Mouse (Mus musculus): ENCODE measurements around the gene Cdc25b. TPM values are rescaled to one million over a fixed set of nuclear protein-coding genes. Genes with fewer than 3 reads are reported as not detected.
"Not testable (repeated sequence)": the region's sequence is repeated elsewhere in the genome, so short reads cannot be mapped to it uniquely, and the experiment has no call there.

The Cdc25b gene
- polyA plus RNA-seq, 1 experiment from 2014 or later: 79.3 TPM

- WGBS: 76% methylated on average over 1 of the region's 1 CpGs
- H3K27ac ChIP-seq: no peak overlapping the region
- no peaks in the 10 kb centered on the region for H3K27me3 ChIP-seq (ENCODE audit: poor library complexity, severe bottlenecking)
- H3K36me3 ChIP-seq (replicated peaks): no peaks in the 10 kb centered on the region
- H3K4me3 ChIP-seq: no peak overlapping the region
- DNase-seq (ENCODE audit: extremely low spot score, low spot score): no peak
- no peaks in the 10 kb centered on the region for H3K4me1 ChIP-seq
- no peaks in the 10 kb centered on the region for H3K9me3 ChIP-seq
These were observed 36.8 kb downstream of the Cdc25b start for GRCm38 (mm10) chr2:131223569-131223968.

DNA sequence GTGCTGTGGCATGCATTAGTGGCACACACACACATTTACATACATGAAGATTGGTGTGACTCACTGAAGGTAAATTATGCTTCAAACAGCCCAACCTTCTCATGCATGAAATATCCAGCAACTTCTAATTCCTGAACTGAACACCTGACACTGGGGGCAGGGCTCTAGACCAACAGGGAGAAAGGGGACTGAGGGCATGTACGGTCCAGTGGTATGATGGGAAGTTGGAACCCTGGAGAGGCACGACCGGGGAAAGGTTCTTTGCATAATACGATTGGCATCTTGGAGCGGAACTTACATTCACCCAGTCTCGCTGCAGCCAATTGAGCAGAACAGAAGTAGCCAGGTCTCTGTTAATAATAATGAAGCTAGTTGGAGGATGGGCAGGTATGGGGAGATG is 38.4 kb downstream of the Cdc25b start:
- no peaks in the 10 kb centered on the region for H3K4me1 ChIP-seq
- no peaks in the 10 kb centered on the region for H3K36me3 ChIP-seq (replicated peaks)
- no peak for DNase-seq (ENCODE audit: extremely low spot score, low spot score)
- no peaks in the 10 kb centered on the region for H3K27me3 ChIP-seq (ENCODE audit: poor library complexity, severe bottlenecking)
- no peaks in the 10 kb centered on the region for H3K9me3 ChIP-seq
- 88% methylated on average over 6 of the region's 6 CpGs for WGBS
- H3K27ac ChIP-seq: no peak overlapping the region
- no peak overlapping the region for H3K4me3 ChIP-seq

GRCm38 (mm10) chr2:131226669-131227068 is 39.9 kb downstream of the Cdc25b start:
- H3K9me3 ChIP-seq; DNase-seq (ENCODE audit: extremely low spot score, low spot score); H3K4me3 ChIP-seq; H3K36me3 ChIP-seq (replicated peaks); H3K27me3 ChIP-seq (ENCODE audit: poor library complexity, severe bottlenecking); H3K4me1 ChIP-seq; H3K27ac ChIP-seq: not testable (repeated sequence)
- WGBS: 89% methylated on average over 2 of the region's 2 CpGs

GRCm38 (mm10) chr2:131227243-131227642 is 40.5 kb downstream of the Cdc25b start:
- Histone ChIP-seq H3K4me3 (no peak overlapping the region), H3K27me3 (ENCODE audit: poor library complexity, severe bottlenecking) (no peaks in the 10 kb centered on the region), H3K9me3 (no peaks in the 10 kb centered on the region), H3K27ac (no peak overlapping the region), H3K36me3 (replicated peaks) (no peaks in the 10 kb centered on the region), H3K4me1 (no peaks in the 10 kb centered on the region)
- DNase-seq (ENCODE audit: extremely low spot score, low spot score): no peak
- 91% methylated on average over 3 of the region's 3 CpGs for WGBS

- Histone ChIP-seq H3K27ac (no peak overlapping the region), H3K36me3 (replicated peaks) (peaks cover 14% of the 10 kb centered on the region; the same call in 1 of the 2 replicates), H3K4me3 (no peak overlapping the region), H3K4me1 (peaks cover 35% of the 10 kb centered on the region), H3K27me3 (ENCODE audit: poor library complexity, severe bottlenecking) (no peaks in the 10 kb centered on the region), H3K9me3 (no peaks in the 10 kb centered on the region)
- no peak for DNase-seq (ENCODE audit: extremely low spot score, low spot score)
- 84% methylated on average over 2 of the region's 2 CpGs for WGBS
These were observed 45.8 kb downstream of the Cdc25b start for GRCm38 (mm10) chr2:131232558-131232957.

DNA sequence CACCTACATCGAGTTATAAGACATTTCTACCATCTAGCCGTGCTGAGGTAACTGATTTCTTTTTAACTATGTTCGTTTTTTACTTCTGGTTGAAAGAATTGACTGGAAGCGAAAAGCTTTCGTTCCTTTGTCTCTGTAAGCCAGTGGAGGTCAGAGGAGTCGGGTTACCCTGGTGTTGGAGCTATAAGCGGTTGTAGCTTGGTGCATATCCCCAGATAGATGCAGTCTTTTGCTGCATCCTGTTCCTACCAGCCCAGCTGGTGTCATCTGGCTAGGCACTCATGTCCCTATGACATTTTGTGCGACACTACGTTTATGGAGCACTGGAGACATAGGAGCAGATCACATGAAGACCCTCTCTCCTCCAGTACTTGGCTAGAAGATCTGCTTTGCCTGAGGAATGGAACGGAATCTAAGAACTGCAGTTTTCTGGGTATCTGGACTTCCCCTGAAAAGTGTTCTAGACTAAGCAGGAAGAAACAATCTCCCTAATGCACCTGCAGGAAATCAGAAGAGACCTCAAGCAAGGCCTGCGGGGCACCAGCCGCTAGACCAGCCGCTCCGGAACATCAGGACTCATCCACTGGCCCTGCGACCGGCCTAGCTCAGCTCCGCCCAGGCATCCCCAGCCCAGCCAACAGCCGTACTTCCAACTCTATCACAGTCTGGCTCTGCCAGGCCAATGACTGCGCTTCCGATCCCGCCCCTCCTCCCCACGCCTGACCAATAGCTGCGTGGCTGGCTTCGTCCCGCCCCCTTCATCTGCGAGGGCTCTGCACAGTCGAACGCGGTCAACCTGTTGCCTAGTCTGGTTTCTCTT is 46.8 kb downstream of the Cdc25b start, which contains the start of gene Mavs:
TSS of gene Mavs (plus strand) at position 757 of the 820 bp plus-strand sequence.
- Histone ChIP-seq H3K9me3 (no peaks in the 10 kb centered on the region), H3K27me3 (ENCODE audit: poor library complexity, severe bottlenecking) (no peaks in the 10 kb centered on the region), H3K36me3 (replicated peaks) (peaks cover 16% of the 10 kb centered on the region; the same call in 1 of the 2 replicates), H3K27ac (peak within 1 kb of the TSS; percentile 87), H3K4me1 (peaks cover 35% of the 10 kb centered on the region), H3K4me3 (peak within 1 kb of the TSS; percentile 71)
- DNase-seq (ENCODE audit: extremely low spot score, low spot score): peak; percentile 97
- 8% methylated on average over 29 of the region's 29 CpGs for WGBS

DNA sequence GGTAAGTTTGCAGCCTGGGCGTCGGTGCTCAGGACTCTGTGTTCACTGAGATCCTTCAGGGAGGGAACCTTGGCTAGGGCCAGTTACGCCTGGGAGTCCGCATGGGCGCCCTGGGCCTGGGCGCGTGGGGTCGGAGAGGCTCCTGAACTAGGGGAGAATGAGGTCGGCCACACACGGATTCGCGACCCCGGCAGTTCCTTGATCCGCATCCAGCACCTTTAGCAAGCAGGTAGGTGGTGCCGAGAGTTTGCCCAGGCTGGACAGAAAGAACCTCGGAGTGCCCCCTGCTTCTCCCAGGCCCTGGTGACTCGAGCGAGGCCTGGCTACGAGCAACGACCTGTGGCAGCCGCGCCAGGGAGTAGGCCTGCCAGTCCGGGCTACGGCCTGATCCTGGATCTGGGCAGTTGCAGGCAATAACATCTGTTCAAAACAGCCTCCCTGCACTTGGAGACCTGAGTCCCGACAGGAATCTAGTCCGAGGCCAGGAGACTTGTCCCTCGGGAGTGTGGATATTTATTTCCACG is 47.4 kb downstream of the Cdc25b start:
- Histone ChIP-seq H3K27me3 (ENCODE audit: poor library complexity, severe bottlenecking) (no peaks in the 10 kb centered on the region), H3K9me3 (no peaks in the 10 kb centered on the region), H3K4me3 (peak overlapping the region; percentile 71), H3K4me1 (peaks cover 35% of the 10 kb centered on the region), H3K27ac (peak overlapping the region; percentile 87), H3K36me3 (replicated peaks) (peaks cover 22% of the 10 kb centered on the region; the same call in 1 of the 2 replicates)
- 14% methylated on average over 28 of the region's 28 CpGs for WGBS
- DNase-seq (ENCODE audit: extremely low spot score, low spot score): peak; percentile 29

DNA sequence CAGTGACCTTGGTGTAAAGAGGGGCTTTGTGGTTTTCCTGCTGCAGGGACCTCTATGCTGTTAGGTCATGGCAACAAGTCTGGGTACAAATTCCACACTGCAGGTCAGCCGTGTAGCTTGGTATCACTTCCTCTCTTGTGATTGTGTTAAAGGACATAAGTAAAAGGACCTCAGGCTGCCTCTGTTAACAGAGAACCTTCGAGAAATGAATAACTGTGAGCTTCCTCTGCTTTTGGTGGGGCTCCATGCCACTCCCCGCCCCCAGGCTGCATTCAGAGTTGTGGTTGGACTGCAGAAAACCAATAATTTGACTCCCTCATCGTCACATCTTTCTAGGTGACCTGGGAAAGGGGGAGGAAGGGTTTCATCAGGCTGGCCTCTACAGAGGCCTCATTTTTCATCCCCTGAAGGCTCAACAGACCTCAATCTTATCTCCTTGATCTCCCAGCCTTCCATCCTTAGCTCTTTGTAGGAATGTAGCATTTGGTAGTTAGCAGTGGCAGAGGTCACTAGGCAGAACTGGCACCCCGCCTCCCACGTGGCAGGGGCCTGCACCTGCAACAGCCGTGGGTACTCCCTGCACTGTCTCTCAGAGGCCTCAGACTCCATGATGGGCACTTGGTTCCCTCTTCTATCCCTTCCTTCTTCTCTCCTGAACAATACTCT is 48.4 kb downstream of the Cdc25b start:
- Histone ChIP-seq H3K27me3 (ENCODE audit: poor library complexity, severe bottlenecking) (no peaks in the 10 kb centered on the region), H3K27ac (no peak overlapping the region), H3K9me3 (no peaks in the 10 kb centered on the region), H3K36me3 (replicated peaks) (peaks cover 31% of the 10 kb centered on the region), H3K4me1 (peaks cover 35% of the 10 kb centered on the region), H3K4me3 (peak overlapping the region; percentile 71; the same call in 1 of the 2 replicates)
- no peak for DNase-seq (ENCODE audit: extremely low spot score, low spot score)
- 82% methylated on average over 7 of the region's 7 CpGs for WGBS

- no peak for DNase-seq (ENCODE audit: extremely low spot score, low spot score)
- Histone ChIP-seq H3K27me3 (ENCODE audit: poor library complexity, severe bottlenecking) (no peaks in the 10 kb centered on the region), H3K27ac (no peak overlapping the region), H3K36me3 (replicated peaks) (peaks cover 91% of the 10 kb centered on the region), H3K4me3 (no peak overlapping the region), H3K4me1 (no peaks in the 10 kb centered on the region), H3K9me3 (no peaks in the 10 kb centered on the region)
These were observed 55.4 kb downstream of the Cdc25b start for GRCm38 (mm10) chr2:131242180-131242579.

DNA sequence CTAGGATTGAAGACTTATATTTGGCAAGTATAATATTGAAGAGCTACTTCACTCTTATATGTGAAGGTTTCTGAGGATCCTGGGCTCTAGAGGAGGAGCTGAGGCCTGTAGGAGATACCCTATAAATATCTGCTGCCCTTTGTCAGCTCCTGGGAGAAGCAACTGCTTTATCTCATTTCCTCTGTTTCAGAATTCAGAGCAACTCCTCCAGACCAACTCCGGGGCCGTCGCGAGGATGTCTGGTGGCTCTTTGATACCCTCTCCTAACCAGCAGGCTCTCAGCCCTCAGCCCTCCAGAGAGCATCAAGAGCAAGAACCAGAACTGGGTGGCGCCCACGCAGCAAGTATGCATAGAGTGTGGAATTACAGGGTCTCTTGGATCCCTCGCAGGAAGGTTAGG is 56.2 kb downstream of the Cdc25b start:
- Histone ChIP-seq H3K9me3 (no peaks in the 10 kb centered on the region), H3K27ac (no peak overlapping the region), H3K27me3 (ENCODE audit: poor library complexity, severe bottlenecking) (no peaks in the 10 kb centered on the region), H3K4me3 (no peak overlapping the region), H3K36me3 (replicated peaks) (peaks cover 93% of the 10 kb centered on the region), H3K4me1 (no peaks in the 10 kb centered on the region)
- no peak for DNase-seq (ENCODE audit: extremely low spot score, low spot score)
- WGBS: 89% methylated on average over 7 of the region's 7 CpGs

Other genes starting within 250 kb of the Cdc25b start
- 3.1 and 3.3 TPM in 2 replicates for gene Gfra4, start 143.9 kb upstream of the Cdc25b start, polyA plus RNA-seq (2016; fragmentation: Nextera tagmentation; extraction: Ambion mirVana)
- 0.63 TPM in 1 of 2 replicates, not detected in the other for gene Adam33, start 123.1 kb upstream of the Cdc25b start, polyA plus RNA-seq (2016; fragmentation: Nextera tagmentation; extraction: Ambion mirVana)
- 0.09 and 0.12 TPM in 2 replicates for gene Siglec1, start 100.2 kb upstream of the Cdc25b start, polyA plus RNA-seq (2016; fragmentation: Nextera tagmentation; extraction: Ambion mirVana)
- gene Hspa12b, start 59.7 kb upstream of the Cdc25b start, polyA plus RNA-seq (2016; fragmentation: Nextera tagmentation; extraction: Ambion mirVana): 8.4 and 8.7 TPM in 2 replicates
- not detected in 2 replicates for gene Gm11037, start 53.5 kb upstream of the Cdc25b start, polyA plus RNA-seq (2016; fragmentation: Nextera tagmentation; extraction: Ambion mirVana)
- gene 1700037H04Rik, start 26.9 kb upstream of the Cdc25b start, polyA plus RNA-seq (2016; fragmentation: Nextera tagmentation; extraction: Ambion mirVana): 128 and 129 TPM in 2 replicates
- gene Cenpb, start 6.9 kb upstream of the Cdc25b start, polyA plus RNA-seq (2016; fragmentation: Nextera tagmentation; extraction: Ambion mirVana): 8.9 and 10.0 TPM in 2 replicates
- gene Spef1, start 333 bp downstream of the Cdc25b start, polyA plus RNA-seq (2016; fragmentation: Nextera tagmentation; extraction: Ambion mirVana): 4.4 and 4.6 TPM in 2 replicates
- 23.2 and 26.9 TPM in 2 replicates for gene Ap5s1, start 20.1 kb downstream of the Cdc25b start, polyA plus RNA-seq (2016; fragmentation: Nextera tagmentation; extraction: Ambion mirVana)
- 19.7 and 20.1 TPM in 2 replicates for gene Mavs, start 47.1 kb downstream of the Cdc25b start, polyA plus RNA-seq (2016; fragmentation: Nextera tagmentation; extraction: Ambion mirVana)
- 38.9 and 44.8 TPM in 2 replicates for gene Pank2, start 75.5 kb downstream of the Cdc25b start, polyA plus RNA-seq (2016; fragmentation: Nextera tagmentation; extraction: Ambion mirVana)
- gene Rnf24, start 165.9 kb downstream of the Cdc25b start, polyA plus RNA-seq (2016; fragmentation: Nextera tagmentation; extraction: Ambion mirVana): 7.5 and 7.7 TPM in 2 replicates

All from forebrain, embryonic 10.5 days (tissue).